17 mouse cellular contexts compared by ENCODE assay signal in the genomic region with DNA sequence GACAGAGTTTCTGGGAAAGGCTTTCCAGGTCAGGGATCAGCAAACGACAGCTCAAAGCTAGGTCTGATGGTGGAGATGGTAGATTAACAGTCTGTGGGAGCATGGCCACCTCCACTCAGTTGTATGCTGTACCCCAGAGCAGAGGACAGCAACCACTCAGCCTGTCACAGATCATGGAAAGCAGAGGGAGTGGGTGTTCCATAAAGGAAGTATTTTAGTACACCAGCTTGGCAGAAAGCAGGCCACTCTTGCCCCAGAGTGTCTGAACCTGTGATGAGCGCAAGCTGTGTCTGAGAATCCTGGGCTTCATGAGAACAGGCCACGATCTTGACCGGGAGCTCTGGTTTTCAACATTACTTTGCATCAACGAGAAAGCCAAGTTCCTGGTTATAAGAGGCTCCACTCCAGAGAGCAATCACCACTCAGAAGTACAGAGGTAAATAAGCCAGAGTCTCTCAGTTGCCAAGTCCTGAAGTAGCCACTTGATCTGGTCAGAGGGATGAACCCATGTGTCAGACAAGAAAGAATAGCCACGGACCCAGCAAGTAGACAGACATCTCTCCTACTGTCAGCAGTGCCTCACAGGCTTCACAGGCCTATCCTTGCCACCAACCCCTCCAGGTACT.
"Had no signal": no experiment of that assay in that cellular context is flagged by ENCODE, and none has a peak within 500 bp of the region (broad histone marks: within the 10 kb centered on the region; RNA-seq: fewer than 3 reads in every experiment).

No protein-coding gene starts in this region.

- H3K27ac ChIP-seq: layer of hippocampus, adult 2 months; limb, embryonic 12.5 days; liver, embryonic 13.5 days; macrophage; midbrain, embryonic 15.5 days; neural tube, embryonic 12.5 days had no signal

- H3K36me3 ChIP-seq: limb, embryonic 12.5 days; liver, embryonic 13.5 days had no signal

- H3K4me3 ChIP-seq: layer of hippocampus, adult 2 months; limb, embryonic 12.5 days; liver, embryonic 13.5 days; megakaryocyte, embryonic 14.5 days; midbrain, embryonic 15.5 days; neural tube, embryonic 12.5 days had no signal

- H3K9ac ChIP-seq: limb, embryonic 12.5 days; liver, embryonic 13.5 days; liver, postnatal 0 days; midbrain, embryonic 15.5 days; neural tube, embryonic 12.5 days had no signal

- H3K4me1 ChIP-seq: limb, embryonic 12.5 days; liver, embryonic 13.5 days; megakaryocyte, embryonic 14.5 days; neural tube, embryonic 12.5 days had no signal

- H3K9me3 ChIP-seq: limb, embryonic 12.5 days; liver, embryonic 13.5 days; megakaryocyte, embryonic 14.5 days; midbrain, embryonic 15.5 days; neural tube, embryonic 12.5 days had no signal

- H3K4me2 ChIP-seq: limb, embryonic 12.5 days; liver, embryonic 13.5 days; midbrain, embryonic 11.5 days; midbrain, embryonic 15.5 days; neural tube, embryonic 12.5 days had no signal

- H3K27me3 ChIP-seq: limb, embryonic 12.5 days; liver, embryonic 13.5 days; midbrain, embryonic 15.5 days; neural tube, embryonic 12.5 days had no signal

- DNase-seq: kidney, adult 11 months; kidney, adult 9 months; kidney, postnatal 10 days; kidney, postnatal 4 days; liver; liver, embryonic 13.5 days; liver, postnatal 0 days; retina, postnatal 1 day; right cerebral cortex, postnatal 25 days; thymus, postnatal 4 days had no signal

- ATAC-seq: liver, postnatal 0 days; midbrain, embryonic 15.5 days had no signal
